Mouse (Mus musculus) large intestine, adult 2 months (tissue): Measurements from ENCODE around the gene Inafm2. TPM values are rescaled to one million over a fixed set of nuclear protein-coding genes. Genes with fewer than 3 reads are reported as not detected.

ENCODE experiments used
- DNase-seq: peaks from one replicate; pipeline ENCODE4 v3.0.0-alpha.2; 2012; ENCODE audit warnings: low read depth, low spot score
- WGBS: fragments of 180-500 bp; shearing (Covaris S2); methylation state at CpG from one replicate; pipeline ENCODE4 v1.1.7; 2018; 5-methylcytosine and 5-hydroxymethylcytosine counted together
- polyA plus RNA-seq: library from polyadenylated mRNA; depleted of rRNA; stranded (reverse); fragments of >200 nt; gene quantifications from 2 replicates; pipeline ENCODE4 v1.2.3, GENCODE M21; 2012; rRNA removed

Gene Inafm2
- polyA plus RNA-seq, 1 experiment = 9.5 TPM

- no peak for DNase-seq
- 16% methylated on average over 2 of the region's 2 CpGs for WGBS
These were observed 30.7 kb downstream of the Inafm2 start for GRCm38 (mm10) chr2:118776295-118776694.

- WGBS = 38% methylated on average over 4 of the region's 4 CpGs
- DNase-seq = no peak
These were observed 32.9 kb downstream of the Inafm2 start for GRCm38 (mm10) chr2:118778418-118778817.

- 9% methylated on average over 10 of the region's 10 CpGs for WGBS
- DNase-seq = no peak
These were observed 33.5 kb downstream of the Inafm2 start for GRCm38 (mm10) chr2:118779065-118779464.

GRCm38 (mm10) chr2:118779504-118780480 lies 34.2 kb downstream of the Inafm2 start, which contains the start of gene Disp2:
Disp2 (plus strand) TSS chr2:118779719.
- 12% methylated on average over 39 of the region's 39 CpGs for WGBS
- DNase-seq = no peak

GRCm38 (mm10) chr2:118781115-118781514 lies 35.6 kb downstream of the Inafm2 start:
- no peak for DNase-seq
- WGBS = 50% methylated on average over 1 of the region's 1 CpGs

- 35% methylated on average over 4 of the region's 4 CpGs for WGBS
- no peak for DNase-seq
These were observed 36.7 kb downstream of the Inafm2 start for GRCm38 (mm10) chr2:118782303-118782702.

- WGBS = 51% methylated on average over 5 of the region's 5 CpGs
- DNase-seq = no peak
These were observed 37.5 kb downstream of the Inafm2 start for GRCm38 (mm10) chr2:118783093-118783492.

- no peak for DNase-seq
- WGBS = 83% methylated on average over 7 of the region's 7 CpGs
These were observed 38.1 kb downstream of the Inafm2 start for GRCm38 (mm10) chr2:118783663-118784062.

- DNase-seq = no peak
- 75% methylated on average over 5 of the region's 5 CpGs for WGBS
These were observed 41.0 kb downstream of the Inafm2 start for GRCm38 (mm10) chr2:118786525-118786924.

GRCm38 (mm10) chr2:118789501-118789900 lies 43.9 kb downstream of the Inafm2 start:
- 88% methylated on average over 11 of the region's 11 CpGs for WGBS
- no peak for DNase-seq

- no peak for DNase-seq
- 60% methylated on average over 12 of the region's 12 CpGs for WGBS
These were observed 44.6 kb downstream of the Inafm2 start for GRCm38 (mm10) chr2:118790221-118790550.

GRCm38 (mm10) chr2:118790551-118791525 lies 45.3 kb downstream of the Inafm2 start:
- no peak for DNase-seq
- WGBS = 21% methylated on average over 44 of the region's 44 CpGs

- DNase-seq = no peak
- WGBS = 94% methylated on average over 26 of the region's 26 CpGs
These were observed 46.2 kb downstream of the Inafm2 start for GRCm38 (mm10) chr2:118791591-118792258.

GRCm38 (mm10) chr2:118792259-118792613 lies 46.7 kb downstream of the Inafm2 start:
- DNase-seq = no peak
- WGBS = 74% methylated on average over 4 of the region's 4 CpGs

- DNase-seq = no peak
- 77% methylated on average over 4 of the region's 4 CpGs for WGBS
These were observed 48.1 kb downstream of the Inafm2 start for GRCm38 (mm10) chr2:118793636-118794035.

Other genes starting within 250 kb of the Inafm2 start
- gene Bmf, start 196.1 kb upstream of the Inafm2 start, polyA plus RNA-seq = 4.7 and 6.2 TPM in 2 replicates
- 12.4 and 14.2 TPM in 2 replicates for gene Bub1b, start 147.5 kb upstream of the Inafm2 start, polyA plus RNA-seq
- gene Pak6, start 82.5 kb upstream of the Inafm2 start, polyA plus RNA-seq = 1.5 and 1.9 TPM in 2 replicates
- gene Ankrd63, start 41.8 kb upstream of the Inafm2 start, polyA plus RNA-seq = 0.46 and 0.64 TPM in 2 replicates
- gene Plcb2, start 17.3 kb upstream of the Inafm2 start, polyA plus RNA-seq = 3.2 and 7.5 TPM in 2 replicates
- 5.5 and 6.2 TPM in 2 replicates for gene Ccdc9b, start 16.9 kb downstream of the Inafm2 start, polyA plus RNA-seq
- 2,336 and 2,390 TPM in 2 replicates for gene Phgr1, start 27.0 kb downstream of the Inafm2 start, polyA plus RNA-seq
- 2.8 and 3.1 TPM in 2 replicates for gene Disp2, start 34.0 kb downstream of the Inafm2 start, polyA plus RNA-seq
- 11.2 and 15.6 TPM in 2 replicates for gene Knstrn, start 68.2 kb downstream of the Inafm2 start, polyA plus RNA-seq
- 32.8 and 37.9 TPM in 2 replicates for gene Ivd, start 116.2 kb downstream of the Inafm2 start, polyA plus RNA-seq
- 11.3 and 12.9 TPM in 2 replicates for gene Bahd1, start 154.6 kb downstream of the Inafm2 start, polyA plus RNA-seq
- gene Chst14, start 180.7 kb downstream of the Inafm2 start, polyA plus RNA-seq = 3.6 and 3.8 TPM in 2 replicates